In genomic region chr16:8673343-8673742, GRCm38 (mm10) we compare ENCODE assay signal across 1 mouse cellular context.
A peak's percentile ranks its signal among the peaks of the same experiment; 100 is the strongest.
TF ChIP-seq lines count a peak whose summit lies in the region.

No protein-coding gene starts in this region.

TF ChIP-seq in CH12.LX, 34 proteins besides CTCF, POLR2A, EP300 and RAD21:
- TF ChIP-seq CHD1 (IDR thresholded peaks at IDR 0.05; ENCODE audit: low read depth, low read length): no peak
- no peak for TF ChIP-seq TBP (conservative IDR thresholded peaks at IDR 0.05; ENCODE audit: low read depth, low read length)
- no peak for TF ChIP-seq ELF1 (IDR thresholded peaks at IDR 0.05; ENCODE audit: low read depth, low read length)
- no peak for TF ChIP-seq MAFK (IDR thresholded peaks at IDR 0.05; ENCODE audit: insufficient replicate concordance, low read length)
- no peak for TF ChIP-seq IRF4 (IDR thresholded peaks at IDR 0.05; ENCODE audit: low read depth, low read length)
- no peak for TF ChIP-seq ZKSCAN1 (IDR thresholded peaks at IDR 0.05; ENCODE audit: borderline replicate concordance, low read depth, low read length)
- no peak for TF ChIP-seq CHD2 (IDR thresholded peaks at IDR 0.05; ENCODE audit: low read length)
- TF ChIP-seq JUN (IDR thresholded peaks at IDR 0.05; ENCODE audit: insufficient read depth, low read depth, low read length): no peak
- TF ChIP-seq MXI1 (IDR thresholded peaks at IDR 0.05; ENCODE audit: low read depth, low read length): no peak
- no peak for TF ChIP-seq MEF2A (IDR thresholded peaks at IDR 0.05; ENCODE audit: borderline replicate concordance, low read depth, low read length)
- TF ChIP-seq ZC3H11A (IDR thresholded peaks at IDR 0.05; ENCODE audit: low read depth, low read length): no peak
- no peak for TF ChIP-seq USF1 (IDR thresholded peaks at IDR 0.05; ENCODE audit: low read depth, low read length)
- TF ChIP-seq PAX5 (IDR thresholded peaks at IDR 0.05; ENCODE audit: low read length): no peak
- TF ChIP-seq ETS1 (conservative IDR thresholded peaks at IDR 0.05; ENCODE audit: low read depth, low read length): no peak
- TF ChIP-seq BHLHE40 (IDR thresholded peaks at IDR 0.05; ENCODE audit: low read depth, low read length): peak; percentile 89
- TF ChIP-seq KAT2A (IDR thresholded peaks at IDR 0.05; ENCODE audit: insufficient replicate concordance, low read length): no peak
- no peak for TF ChIP-seq UBTF (IDR thresholded peaks at IDR 0.05; ENCODE audit: low read depth, low read length)
- TF ChIP-seq MAX (IDR thresholded peaks at IDR 0.05; ENCODE audit: low read length): peak; percentile 44; the same call in 1 of the 2 replicates
- TF ChIP-seq NELFE (IDR thresholded peaks at IDR 0.05; ENCODE audit: low read depth, low read length): no peak
- peak; percentile 79 for TF ChIP-seq ZNF384 (IDR thresholded peaks at IDR 0.05; ENCODE audit: low read depth, low read length)
- TF ChIP-seq SMC3 (IDR thresholded peaks at IDR 0.05; ENCODE audit: low read depth, low read length): no peak
